Mouse (Mus musculus): Measurements from ENCODE around the gene Acsf2.

- TF ChIP-seq CHD2 (IDR thresholded peaks at IDR 0.05; ENCODE audit: low read length) (no peak), EP300 (IDR thresholded peaks at IDR 0.05; ENCODE audit: low read length) (no peak), CTCF (conservative IDR thresholded peaks at IDR 0.05 in 1 of 2, IDR thresholded peaks at IDR 0.05 in 1 of 2; ENCODE audit: low read depth in 2 of 2, low read length in 2 of 2) (no peak), PAX5 (IDR thresholded peaks at IDR 0.05; ENCODE audit: low read length) (no peak), MYC (IDR thresholded peaks at IDR 0.05; ENCODE audit: low read depth, low read length) (no peak), POLR2A (IDR thresholded peaks at IDR 0.05; ENCODE audit: low read depth, low read length) (no peak), ETS1 (conservative IDR thresholded peaks at IDR 0.05; ENCODE audit: low read depth, low read length) (no peak), MEF2A (IDR thresholded peaks at IDR 0.05; ENCODE audit: borderline replicate concordance, low read depth, low read length) (no peak)
These were observed 28.2 kb upstream of the Acsf2 start for GRCm38 (mm10) chr11:94629884-94630198.
